Mouse (Mus musculus): ENCODE measurements around the gene Corin.

Corin gene

GRCm38 (mm10) chr5:72329453-72329852, 174.8 kb downstream of the Corin start:
- DNase-seq (ENCODE audit: low spot score in 2 of 2): no peak

- no peak for DNase-seq (ENCODE audit: low spot score in 2 of 2)
These were observed 189.0 kb downstream of the Corin start for GRCm38 (mm10) chr5:72315282-72315681.

GRCm38 (mm10) chr5:72298418-72299104, 205.7 kb downstream of the Corin start:
- DNase-seq (ENCODE audit: low spot score in 2 of 2): no peak

GRCm38 (mm10) chr5:72285077-72285476, 219.2 kb downstream of the Corin start:
- no peak for DNase-seq (ENCODE audit: low spot score in 2 of 2)

- no peak for DNase-seq (ENCODE audit: low spot score in 2 of 2)
These were observed 221.4 kb downstream of the Corin start for GRCm38 (mm10) chr5:72282907-72283306.

- no peak for DNase-seq (ENCODE audit: low spot score in 2 of 2)
These were observed 234.6 kb downstream of the Corin start for GRCm38 (mm10) chr5:72269652-72270051.

- DNase-seq (ENCODE audit: low spot score in 2 of 2): no peak
These were observed 235.1 kb downstream of the Corin start for GRCm38 (mm10) chr5:72269204-72269603.

- DNase-seq (ENCODE audit: low spot score in 2 of 2): no peak
These were observed 237.2 kb downstream of the Corin start for GRCm38 (mm10) chr5:72266955-72267535.

- no peak for DNase-seq (ENCODE audit: low spot score in 2 of 2)
These were observed 240.0 kb downstream of the Corin start for GRCm38 (mm10) chr5:72264195-72264751.

- peak in 1 of 2 experiments; percentile 20 for DNase-seq (ENCODE audit: low spot score in 2 of 2)
These were observed 242.4 kb downstream of the Corin start for GRCm38 (mm10) chr5:72261802-72262324.

GRCm38 (mm10) chr5:72259298-72259621, 245.0 kb downstream of the Corin start:
- DNase-seq (ENCODE audit: low spot score in 2 of 2): no peak

GRCm38 (mm10) chr5:72258409-72259297, 245.6 kb downstream of the Corin start:
- DNase-seq (ENCODE audit: low spot score in 2 of 2): no peak

GRCm38 (mm10) chr5:72257084-72257483, 247.2 kb downstream of the Corin start:
- DNase-seq (ENCODE audit: low spot score in 2 of 2): no peak

GRCm38 (mm10) chr5:72254958-72255357, 249.3 kb downstream of the Corin start:
- no peak for DNase-seq (ENCODE audit: low spot score in 2 of 2)

- DNase-seq (ENCODE audit: low spot score in 2 of 2): no peak
These were observed 254.1 kb downstream of the Corin start for GRCm38 (mm10) chr5:72250180-72250579.

Data from urinary bladder, postnatal 36 days (tissue).